Mouse (Mus musculus) heart, postnatal 0 days (tissue): ENCODE measurements around the gene C2cd2. TPM values are rescaled to one million over a fixed set of nuclear protein-coding genes. Genes with fewer than 3 reads are reported as not detected.
"Not testable (repeated sequence)": the region's sequence is repeated elsewhere in the genome, so short reads cannot be mapped to it uniquely, and the experiment has no call there.

Experiments used
- ATAC-seq: fragments of 200-750 bp; cut with Nextera tagmentation; 2 replicates; pipeline ENCODE4 v1.8.0; 2017; ENCODE audit warnings: low read depth, moderate number of reproducible peaks, moderate library complexity; ENCODE audit not compliant: insufficient read depth
- DNase-seq: peaks from one replicate; pipeline ENCODE4 v3.0.0-alpha.2; 2016; ENCODE audit warnings: low spot score
- H3K27ac ChIP-seq: fragments of 300-500 bp; sonication (generic); 2 replicates; pipeline ENCODE4 v1.5.1; 2014; ENCODE audit warnings: low read depth, mild to moderate bottlenecking
- H3K27me3 ChIP-seq: fragments of 300-500 bp; sonication (generic); 2 replicates; pipeline ENCODE4 v1.6.1; 2014; ENCODE audit warnings: low read length, mixed read lengths; ENCODE audit not compliant: control insufficient read depth, insufficient read depth
- H3K36me3 ChIP-seq: fragments of 300-500 bp; sonication (generic); replicated peaks from 2 replicates; pipeline ENCODE4 v1.6.1; 2014; ENCODE audit warnings: low read length, mixed read lengths; ENCODE audit not compliant: control insufficient read depth, insufficient read depth
- H3K4me1 ChIP-seq: fragments of 300-500 bp; sonication (generic); 2 replicates; pipeline ENCODE4 v1.6.1; 2014; ENCODE audit warnings: antibody characterized with exemption; ENCODE audit not compliant: control insufficient read depth, insufficient read depth
- H3K4me2 ChIP-seq: fragments of 300-500 bp; sonication (generic); 2 replicates; pipeline ENCODE4 v1.6.1; 2014; ENCODE audit warnings: low read depth, mild to moderate bottlenecking, low read length, moderate library complexity
- H3K4me3 ChIP-seq: fragments of 300-500 bp; sonication (generic); 2 replicates; pipeline ENCODE4 v1.5.1; 2014; ENCODE audit warnings: low read depth, low read length
- H3K9ac ChIP-seq: fragments of 300-500 bp; sonication (generic); replicated peaks from 2 replicates; pipeline ENCODE4 v1.6.1; 2014; ENCODE audit warnings: low read depth, low read length, mixed read lengths
- H3K9me3 ChIP-seq: fragments of 300-500 bp; sonication (generic); replicated peaks from 2 replicates; pipeline ENCODE4 v1.6.1; 2016; ENCODE audit warnings: low read length; ENCODE audit not compliant: control insufficient read depth
- CTCF ChIP-seq: IDR thresholded peaks from 2 replicates; pipeline ENCODE4 v1.5.1; 2016; ENCODE audit warnings: antibody characterized with exemption, control low read depth, low read depth
- EP300 ChIP-seq: IDR thresholded peaks from 2 replicates; pipeline ENCODE4 v1.6.1; 2016; ENCODE audit warnings: antibody characterized with exemption, low read depth
- WGBS: fragments of 180-500 bp; shearing (Covaris S2); extraction: QIAGEN DNeasy Blood & Tissue Kit; methylation state at CpG from one replicate; pipeline ENCODE4 v1.1.7; 2014; 5-methylcytosine and 5-hydroxymethylcytosine counted together
- polyA plus RNA-seq: library from polyadenylated mRNA; unstranded; fragments of >200 nt; fragmentation: Nextera tagmentation; extraction: Ambion mirVana; gene quantifications from 2 replicates; pipeline ENCODE4 v1.2.1, GENCODE M21; 2015
- total RNA-seq: library from RNA; depleted of rRNA; stranded (reverse); fragments of >200 nt; gene quantifications from 2 replicates; pipeline ENCODE4 v1.2.3, GENCODE M21; 2014; ENCODE audit warnings: low replicate concordance; rRNA removed

The C2cd2 gene
- total RNA-seq (12.7 and 22.3 TPM in 2 replicates), polyA plus RNA-seq (9.2 and 10.5 TPM in 2 replicates)

DNA sequence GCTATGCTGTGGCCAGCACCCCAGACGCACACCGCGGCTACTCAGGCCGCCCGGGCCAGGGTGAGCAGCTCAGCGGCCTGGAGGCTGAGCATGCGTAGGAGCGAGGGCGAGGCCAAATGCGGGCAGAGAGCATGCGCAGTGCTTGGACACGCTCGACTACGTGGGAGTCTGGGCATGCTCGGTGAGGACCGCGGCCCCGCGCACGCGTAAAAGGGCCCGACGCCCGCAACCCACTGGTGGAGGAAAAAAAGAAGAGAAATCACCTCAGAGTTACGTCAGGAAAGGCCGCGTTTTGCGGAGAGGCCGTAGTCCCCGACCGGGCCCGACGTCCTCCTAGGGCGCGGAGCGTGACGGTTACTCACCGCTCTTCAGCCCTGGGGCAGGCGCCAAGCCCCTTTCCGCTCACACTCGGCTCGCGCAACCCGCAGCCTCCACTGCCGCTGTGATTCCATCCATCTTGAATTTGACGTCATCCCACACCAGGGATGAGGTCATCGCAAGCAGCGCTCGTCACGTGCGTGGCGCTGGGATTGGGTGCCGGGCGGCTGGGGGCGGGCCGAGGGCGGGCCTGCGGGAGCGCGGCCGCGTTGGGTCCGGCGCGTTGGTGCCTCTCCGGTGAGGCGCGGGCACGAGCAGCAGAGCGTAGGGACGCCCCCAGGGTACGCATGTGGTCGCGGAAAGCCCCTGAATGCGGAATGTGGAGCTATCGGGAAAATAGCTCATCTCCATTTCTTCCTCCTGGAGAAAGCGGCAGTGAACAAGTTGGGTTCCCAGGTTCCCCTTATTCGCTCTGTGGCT lies at the start of gene C2cd2, which contains the start of gene Zbtb21:
C2cd2 (minus strand) TSS at position 448 of the 798 bp plus-strand sequence.
Zbtb21 (minus strand) TSS at position 472 of the 798 bp plus-strand sequence.
- Histone ChIP-seq H3K4me3 (peak within 1 kb of the TSS; percentile 95), H3K36me3 (no peaks in the 10 kb centered on the region), H3K9me3 (no peaks in the 10 kb centered on the region), H3K9ac (peak within 1 kb of the TSS; percentile 94), H3K27ac (peak within 1 kb of the TSS; percentile 94), H3K4me2 (peak within 1 kb of the TSS; percentile 96), H3K4me1 (peaks cover 24% of the 10 kb centered on the region), H3K27me3 (no peaks in the 10 kb centered on the region)
- DNase-seq, result peak; percentile 94
- under 1% methylated on average over 78 of the region's 78 CpGs for WGBS
- peak; percentile 94 for ATAC-seq
- TF ChIP-seq CTCF (no peak), EP300 (peak; percentile 39; the same call in 1 of the 2 replicates)

DNA sequence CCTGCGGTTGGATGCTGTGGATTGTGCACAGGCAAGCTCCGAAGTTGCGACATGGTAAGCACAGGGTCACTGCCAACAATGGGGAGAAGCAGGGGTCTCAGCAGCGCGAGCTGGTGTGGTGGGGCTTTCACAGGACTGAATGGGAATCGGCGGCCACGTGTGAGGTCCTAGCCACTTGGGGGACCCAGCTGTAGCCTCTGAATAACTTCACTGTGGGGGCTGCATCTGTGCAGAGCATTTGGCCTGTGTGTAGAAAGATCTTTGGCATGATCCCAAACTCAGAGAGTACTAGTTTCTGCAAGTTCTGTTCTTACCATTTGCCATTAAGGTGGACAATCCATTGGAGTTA lies 35.0 kb upstream of the C2cd2 start:
- H3K4me1 ChIP-seq, H3K27me3 ChIP-seq, H3K36me3 ChIP-seq, DNase-seq, H3K9me3 ChIP-seq: not testable (repeated sequence)
- Histone ChIP-seq H3K27ac (peak overlapping the region; percentile 90), H3K9ac (peak overlapping the region; percentile 54; the same call in 1 of the 2 replicates), H3K4me3 (peak overlapping the region; percentile 58), H3K4me2 (peak overlapping the region; percentile 67)
- ATAC-seq, result peak; percentile 37
- WGBS, result 0% methylated on average over 8 of the region's 8 CpGs

DNA sequence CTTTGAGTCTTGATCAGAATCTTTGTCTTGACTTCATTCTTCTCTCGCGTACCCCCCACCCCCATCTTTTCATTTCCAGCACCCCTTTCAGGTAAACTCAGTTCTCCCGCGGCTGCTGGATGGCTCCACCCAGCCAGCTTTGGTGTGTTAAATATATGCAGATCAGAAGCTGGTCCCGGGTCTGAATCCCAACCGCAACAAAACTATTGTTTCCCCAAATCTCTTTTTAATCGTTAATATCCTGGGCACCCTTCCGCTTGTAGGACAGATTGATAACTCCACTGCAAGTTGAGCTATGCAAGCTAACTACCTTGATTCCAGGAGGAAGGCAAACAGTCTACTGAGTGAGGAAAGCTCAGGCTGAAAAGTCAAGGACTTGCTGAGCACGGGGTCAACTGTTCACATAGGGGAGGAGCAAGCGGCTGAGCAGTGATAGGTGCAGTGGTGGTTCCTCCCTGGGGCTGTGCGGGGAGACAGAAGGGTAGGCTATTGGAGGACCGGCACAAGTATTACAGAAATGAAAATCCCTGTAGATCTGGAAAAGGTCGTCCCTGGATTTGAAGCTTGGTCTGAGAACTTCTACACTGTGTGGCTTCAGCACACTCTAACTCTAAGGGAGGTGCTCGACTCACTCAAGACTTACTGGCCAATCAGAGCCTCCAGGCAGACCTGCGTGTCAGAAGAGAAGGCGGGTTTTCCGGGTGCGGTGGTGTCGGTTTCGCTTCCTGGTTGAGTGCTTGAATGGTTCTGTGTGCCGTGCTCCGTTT lies 34.4 kb upstream of the C2cd2 start, which contains the start of gene B230307C23Rik:
B230307C23Rik (plus strand) TSS at position 700 of the 767 bp plus-strand sequence.
- TF ChIP-seq EP300 (no peak), CTCF (no peak)
- no peaks in the 10 kb centered on the region for H3K9me3 ChIP-seq
- H3K9ac ChIP-seq, result peak within 1 kb of the TSS; percentile 54; the same call in 1 of the 2 replicates
- H3K4me3 ChIP-seq, result peak within 1 kb of the TSS; percentile 58
- peak within 1 kb of the TSS; percentile 67 for H3K4me2 ChIP-seq
- peak within 1 kb of the TSS; percentile 90 for H3K27ac ChIP-seq
- no peaks in the 10 kb centered on the region; the same call in 1 of the 2 replicates for H3K4me1 ChIP-seq
- no peaks in the 10 kb centered on the region for H3K27me3 ChIP-seq
- ATAC-seq (peak; percentile 97), DNase-seq (peak; percentile 89)
- WGBS, result under 1% methylated on average over 22 of the region's 22 CpGs
- no peaks in the 10 kb centered on the region for H3K36me3 ChIP-seq

DNA sequence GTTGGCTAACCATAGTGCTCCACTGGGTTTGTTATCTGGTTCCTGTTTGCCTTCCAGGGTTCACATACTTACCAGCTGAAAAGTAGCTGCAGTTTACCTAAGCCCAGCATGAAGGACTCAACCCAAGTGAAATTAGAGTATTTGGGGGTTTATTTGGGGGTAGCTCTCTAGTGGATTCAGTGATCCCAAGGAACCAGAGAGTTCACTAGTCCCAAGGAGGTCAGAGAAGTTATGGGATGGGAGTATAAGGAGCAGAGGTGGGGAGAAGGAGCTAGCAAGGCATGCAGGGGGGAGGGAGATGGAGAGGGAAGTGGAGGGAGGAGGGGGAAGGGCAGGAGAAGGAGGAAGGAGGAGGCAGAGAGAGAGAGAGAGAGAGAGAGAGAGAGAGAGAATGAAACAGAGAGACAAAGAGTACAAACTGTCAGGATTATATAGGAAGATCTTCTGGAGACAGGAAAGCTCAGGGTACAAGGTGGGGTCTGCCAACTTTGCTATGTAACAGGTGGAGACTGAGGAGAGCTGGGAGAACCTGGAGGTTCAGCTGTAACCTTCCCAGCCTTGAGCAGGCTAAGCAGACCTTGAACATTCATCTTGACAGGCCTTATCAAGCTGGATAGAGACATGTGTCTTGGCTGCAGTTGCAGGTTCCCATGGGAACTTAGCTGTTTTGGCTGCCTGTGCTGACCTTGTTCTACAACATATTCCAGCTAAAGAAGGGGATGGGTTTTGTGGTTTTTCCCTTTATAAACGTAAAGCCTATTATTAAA lies 33.6 kb upstream of the C2cd2 start:
- H3K9ac ChIP-seq, result peak overlapping the region; percentile 54; the same call in 1 of the 2 replicates
- peak overlapping the region; percentile 90 for H3K27ac ChIP-seq
- ATAC-seq, result peak; percentile 51
- no peaks in the 10 kb centered on the region for H3K9me3 ChIP-seq
- WGBS, result 5% methylated on average over 1 of the region's 1 CpGs
- peak overlapping the region; percentile 67 for H3K4me2 ChIP-seq
- TF ChIP-seq CTCF, result no peak
- no peaks in the 10 kb centered on the region; the same call in 1 of the 2 replicates for H3K4me1 ChIP-seq
- peak overlapping the region; percentile 58 for H3K4me3 ChIP-seq
- H3K27me3 ChIP-seq, result no peaks in the 10 kb centered on the region
- peak; percentile 28 for DNase-seq
- no peaks in the 10 kb centered on the region for H3K36me3 ChIP-seq

DNA sequence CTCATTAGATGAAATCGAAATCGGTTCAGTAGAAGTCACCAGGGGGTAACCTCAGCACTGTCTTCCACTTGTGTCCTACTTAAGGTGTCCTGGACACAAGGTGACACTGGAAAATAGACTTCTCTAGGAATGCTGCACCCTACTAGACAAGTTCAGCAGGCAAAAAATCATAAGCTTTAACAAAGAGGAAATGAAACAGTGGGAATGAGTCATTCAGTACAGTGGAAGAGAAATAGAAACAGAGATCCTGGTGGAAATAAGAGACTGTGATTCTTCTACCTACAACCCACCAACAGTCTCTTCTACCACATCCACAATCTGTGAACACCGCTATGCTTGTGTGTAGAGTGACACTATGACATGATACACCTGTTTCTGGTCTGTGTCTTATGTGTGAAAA lies 30.1 kb upstream of the C2cd2 start:
- not testable (repeated sequence) for H3K4me3 ChIP-seq, H3K9me3 ChIP-seq, H3K27ac ChIP-seq, ATAC-seq, H3K4me1 ChIP-seq, DNase-seq, H3K27me3 ChIP-seq, H3K4me2 ChIP-seq, H3K36me3 ChIP-seq, H3K9ac ChIP-seq
- WGBS, result 69% methylated on average over 3 of the region's 3 CpGs
